Mouse (Mus musculus): ENCODE measurements around the gene Sec63. TPM values are rescaled to one million over a fixed set of nuclear protein-coding genes. Genes with fewer than 3 reads are reported as not detected.

The Sec63 gene
- polyA plus RNA-seq, 1 experiment from 2014 or later = 17.6 TPM

DNA sequence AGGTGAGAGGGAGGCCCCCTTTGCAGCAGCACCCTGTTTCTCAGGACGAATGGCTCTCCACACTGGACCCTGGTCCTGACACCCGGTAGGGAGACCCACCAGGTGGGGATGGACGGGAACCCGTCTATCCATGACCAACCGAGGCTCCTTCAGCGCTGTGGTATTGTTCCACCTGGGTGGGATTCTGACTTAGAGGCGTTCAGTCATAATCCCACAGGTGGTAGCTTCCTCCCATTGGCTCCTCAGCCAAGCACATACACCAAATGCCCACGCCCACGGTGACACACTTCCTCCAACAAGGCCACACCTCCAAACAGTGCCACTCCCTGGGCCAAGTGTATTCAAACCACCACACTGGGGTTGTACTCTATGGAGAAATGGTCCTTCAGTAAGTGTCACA, 95.3 kb downstream of the Sec63 start:
- no peak for DNase-seq (ENCODE audit: low spot score)
- no peaks in the 10 kb centered on the region for H3K36me3 ChIP-seq (ENCODE audit: insufficient read depth, low read length)
- TF ChIP-seq CTCF (IDR thresholded peaks at IDR 0.05; ENCODE audit: low read depth) = no peak
- 0 out of 2 replicates have a peak, but pooled peaks cover 3% of the 10 kb centered on the region for H3K9me3 ChIP-seq (replicated peaks; ENCODE audit: low read length)
- H3K27me3 ChIP-seq (ENCODE audit: insufficient read depth, low read length) = no peaks in the 10 kb centered on the region
- H3K4me3 ChIP-seq (replicated peaks; ENCODE audit: low read depth, low read length) = no peak overlapping the region
- H3K4me2 ChIP-seq (ENCODE audit: low read length) = no peak overlapping the region
- no peaks in the 10 kb centered on the region; the same call in 1 of the 2 replicates for H3K4me1 ChIP-seq (replicated peaks; ENCODE audit: insufficient read depth, low read length)
- no peak for ATAC-seq (replicated peaks; ENCODE audit: low FRiP score, low read depth)
- 97% methylated on average over 9 of the region's 9 CpGs for WGBS
- no peak overlapping the region for H3K9ac ChIP-seq (ENCODE audit: low read depth, low read length)
- no peak overlapping the region for H3K27ac ChIP-seq

- no peak overlapping the region for H3K4me2 ChIP-seq (ENCODE audit: low read length)
- 0 out of 2 replicates have a peak, but pooled peaks cover 3% of the 10 kb centered on the region for H3K9me3 ChIP-seq (replicated peaks; ENCODE audit: low read length)
- ATAC-seq (replicated peaks; ENCODE audit: low FRiP score, low read depth) (peak; percentile 30; the same call in 1 of the 2 replicates), DNase-seq (ENCODE audit: low spot score) (no peak)
- H3K27ac ChIP-seq = no peak overlapping the region
- 95% methylated on average over 2 of the region's 2 CpGs for WGBS
- H3K9ac ChIP-seq (ENCODE audit: low read depth, low read length) = no peak overlapping the region
- H3K27me3 ChIP-seq (ENCODE audit: insufficient read depth, low read length) = no peaks in the 10 kb centered on the region
- H3K4me1 ChIP-seq (replicated peaks; ENCODE audit: insufficient read depth, low read length) = no peaks in the 10 kb centered on the region; the same call in 1 of the 2 replicates
- H3K36me3 ChIP-seq (ENCODE audit: insufficient read depth, low read length) = no peaks in the 10 kb centered on the region
- TF ChIP-seq CTCF (IDR thresholded peaks at IDR 0.05; ENCODE audit: low read depth) = no peak
- H3K4me3 ChIP-seq (replicated peaks; ENCODE audit: low read depth, low read length) = no peak overlapping the region
These were observed 95.7 kb downstream of the Sec63 start for GRCm38 (mm10) chr10:42857021-42857420.

DNA sequence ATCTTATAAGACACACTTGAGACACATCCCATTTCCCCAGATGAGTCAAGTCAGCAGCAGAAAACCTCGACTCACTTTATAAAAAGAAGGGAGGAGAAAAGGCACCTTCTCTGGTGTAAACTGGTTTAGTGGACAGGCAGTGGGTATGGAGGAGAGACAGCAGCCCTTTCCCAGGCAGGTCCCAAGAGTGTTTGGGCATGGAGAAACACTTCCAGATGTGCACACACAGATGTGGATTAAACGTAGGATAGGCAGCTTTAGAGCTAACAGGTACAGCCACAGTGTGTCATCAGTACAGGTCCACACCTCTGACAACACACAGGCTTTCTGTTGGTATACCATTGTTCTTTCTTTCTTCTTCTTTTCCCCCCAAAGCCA, 98.5 kb downstream of the Sec63 start:
- Histone ChIP-seq H3K27me3 (ENCODE audit: insufficient read depth, low read length) (no peaks in the 10 kb centered on the region), H3K4me1 (replicated peaks; ENCODE audit: insufficient read depth, low read length) (peaks cover 5% of the 10 kb centered on the region), H3K4me3 (replicated peaks; ENCODE audit: low read depth, low read length) (no peak overlapping the region), H3K9ac (ENCODE audit: low read depth, low read length) (no peak overlapping the region), H3K4me2 (ENCODE audit: low read length) (0 out of 2 replicates have a peak overlapping the region, but pooled peaks have one; percentile 28), H3K27ac (no peak overlapping the region), H3K9me3 (replicated peaks; ENCODE audit: low read length) (no peaks in the 10 kb centered on the region), H3K36me3 (ENCODE audit: insufficient read depth, low read length) (no peaks in the 10 kb centered on the region)
- WGBS = 52% methylated on average over 2 of the region's 2 CpGs
- ATAC-seq (replicated peaks; ENCODE audit: low FRiP score, low read depth) (no peak), DNase-seq (ENCODE audit: low spot score) (no peak)
- no peak for TF ChIP-seq CTCF (IDR thresholded peaks at IDR 0.05; ENCODE audit: low read depth)

- H3K4me1 ChIP-seq (replicated peaks; ENCODE audit: insufficient read depth, low read length) = peaks cover 5% of the 10 kb centered on the region
- ATAC-seq (replicated peaks; ENCODE audit: low FRiP score, low read depth) (0 out of 2 replicates have a peak, but pooled peaks have one; percentile 51), DNase-seq (ENCODE audit: low spot score) (peak; percentile 84)
- no peaks in the 10 kb centered on the region for H3K9me3 ChIP-seq (replicated peaks; ENCODE audit: low read length)
- H3K27ac ChIP-seq = no peak within 1 kb of the TSS
- H3K27me3 ChIP-seq (ENCODE audit: insufficient read depth, low read length) = no peaks in the 10 kb centered on the region
- no peak within 1 kb of the TSS for H3K9ac ChIP-seq (ENCODE audit: low read depth, low read length)
- 0 out of 2 replicates have a peak, but pooled peaks have one; percentile 4 for TF ChIP-seq CTCF (IDR thresholded peaks at IDR 0.05; ENCODE audit: low read depth)
- WGBS = 52% methylated on average over 17 of the region's 17 CpGs
- H3K4me3 ChIP-seq (replicated peaks; ENCODE audit: low read depth, low read length) = 0 out of 2 replicates have a peak within 1 kb of the TSS, but pooled peaks have one; percentile 0
- peak within 1 kb of the TSS; percentile 28 for H3K4me2 ChIP-seq (ENCODE audit: low read length)
- no peaks in the 10 kb centered on the region for H3K36me3 ChIP-seq (ENCODE audit: insufficient read depth, low read length)
These were observed 99.0 kb downstream of the Sec63 start, which contains the start of gene Scml4 for GRCm38 (mm10) chr10:42860159-42860911. Gene Scml4, plus strand, starts transcription at chr10:42860370.

- no peak for TF ChIP-seq CTCF (IDR thresholded peaks at IDR 0.05; ENCODE audit: low read depth)
- WGBS = 79% methylated on average over 7 of the region's 7 CpGs
- H3K9ac ChIP-seq (ENCODE audit: low read depth, low read length) = no peak overlapping the region
- no peak overlapping the region for H3K4me3 ChIP-seq (replicated peaks; ENCODE audit: low read depth, low read length)
- H3K4me2 ChIP-seq (ENCODE audit: low read length) = no peak overlapping the region
- no peak for ATAC-seq (replicated peaks; ENCODE audit: low FRiP score, low read depth)
- no peak for DNase-seq (ENCODE audit: low spot score)
- H3K4me1 ChIP-seq (replicated peaks; ENCODE audit: insufficient read depth, low read length) = peaks cover 5% of the 10 kb centered on the region
- H3K36me3 ChIP-seq (ENCODE audit: insufficient read depth, low read length) = no peaks in the 10 kb centered on the region
- H3K9me3 ChIP-seq (replicated peaks; ENCODE audit: low read length) = no peaks in the 10 kb centered on the region
- H3K27ac ChIP-seq = peak overlapping the region; percentile 58
- no peaks in the 10 kb centered on the region for H3K27me3 ChIP-seq (ENCODE audit: insufficient read depth, low read length)
These were observed 100.2 kb downstream of the Sec63 start for GRCm38 (mm10) chr10:42861446-42861845.

GRCm38 (mm10) chr10:42862102-42862740, 100.9 kb downstream of the Sec63 start:
- peak overlapping the region; percentile 58 for H3K27ac ChIP-seq
- no peaks in the 10 kb centered on the region for H3K36me3 ChIP-seq (ENCODE audit: insufficient read depth, low read length)
- no peak for TF ChIP-seq CTCF (IDR thresholded peaks at IDR 0.05; ENCODE audit: low read depth)
- H3K9ac ChIP-seq (ENCODE audit: low read depth, low read length) = peak overlapping the region; percentile 37; the same call in 1 of the 2 replicates
- peaks cover 5% of the 10 kb centered on the region for H3K4me1 ChIP-seq (replicated peaks; ENCODE audit: insufficient read depth, low read length)
- no peak for ATAC-seq (replicated peaks; ENCODE audit: low FRiP score, low read depth)
- H3K4me3 ChIP-seq (replicated peaks; ENCODE audit: low read depth, low read length) = peak overlapping the region; percentile 30
- peak overlapping the region; percentile 64 for H3K4me2 ChIP-seq (ENCODE audit: low read length)
- no peaks in the 10 kb centered on the region for H3K9me3 ChIP-seq (replicated peaks; ENCODE audit: low read length)
- peak; percentile 75 for DNase-seq (ENCODE audit: low spot score)
- WGBS = 26% methylated on average over 13 of the region's 13 CpGs
- no peaks in the 10 kb centered on the region for H3K27me3 ChIP-seq (ENCODE audit: insufficient read depth, low read length)

Data from kidney, postnatal 0 days (tissue).